Mouse (Mus musculus) MEL (cell line): Measurements from ENCODE around the gene Prss38. TPM values are rescaled to one million over a fixed set of nuclear protein-coding genes. Genes with fewer than 3 reads are reported as not detected.

Experiments used
- DNase-seq: peaks from one replicate; pipeline ENCODE4 v3.0.0; 2011; ENCODE audit warnings: low read depth, low spot score
- H3K27ac ChIP-seq: 2 replicates; pipeline ENCODE4 v1.5.1; 2012; ENCODE audit warnings: low read depth, mild to moderate bottlenecking, control low read depth, low read length, moderate library complexity; ENCODE audit not compliant: control insufficient read depth
- H3K27me3 ChIP-seq, 2 experiments: fragments of 150-350 bp in 1 of 2; sonication (generic) in 1 of 2; 2 replicates each; pipeline ENCODE4 v1.6.1; 2012; ENCODE audit warnings: low read length in 2 of 2, mild to moderate bottlenecking in 2 of 2, improper control_type of control experiment in 1 of 2, moderate library complexity in 1 of 2; ENCODE audit not compliant: insufficient read depth in 2 of 2, control insufficient read depth in 1 of 2
- H3K36me3 ChIP-seq, 2 experiments: 2 replicates each; pipeline ENCODE4 v1.6.1; 2012 to 2014; ENCODE audit warnings: low read length in 2 of 2, improper control_type of control experiment in 1 of 2, inconsistent platforms in 1 of 2, mild to moderate bottlenecking in 1 of 2; ENCODE audit not compliant: insufficient read depth in 2 of 2, control insufficient read depth in 1 of 2
- H3K4me1 ChIP-seq, 2 experiments: fragments of 150-350 bp in 1 of 2; sonication (generic) in 1 of 2; 2 replicates each; pipeline ENCODE4 v1.6.1; 2012; ENCODE audit warnings: low read length in 2 of 2, improper control_type of control experiment in 1 of 2, mild to moderate bottlenecking in 1 of 2; ENCODE audit not compliant: insufficient read depth in 2 of 2, control insufficient read depth in 1 of 2
- H3K4me3 ChIP-seq, 2 experiments: fragments of 150-350 bp in 1 of 2; sonication (generic) in 1 of 2; 2 replicates each; pipeline ENCODE4 v1.5.1; 2012; ENCODE audit warnings: low read depth in 2 of 2, low read length in 2 of 2, mild to moderate bottlenecking in 2 of 2, moderate library complexity in 2 of 2, control low read depth in 1 of 2, improper control_type of control experiment in 1 of 2; ENCODE audit not compliant: control insufficient read depth in 1 of 2, insufficient read depth in 1 of 2
- H3K79me2 ChIP-seq: 2 replicates; pipeline ENCODE4 v1.6.1; 2012; ENCODE audit warnings: mild to moderate bottlenecking, low read length, moderate library complexity; ENCODE audit not compliant: control insufficient read depth, poor library complexity, insufficient read depth
- H3K9ac ChIP-seq: 2 replicates; pipeline ENCODE4 v1.6.1; 2012; ENCODE audit warnings: low read depth, mild to moderate bottlenecking, control low read depth, low read length, moderate library complexity; ENCODE audit not compliant: control insufficient read depth, poor library complexity, severe bottlenecking
- H3K9me3 ChIP-seq: fragments of 150-350 bp; sonication (generic); replicated peaks from 2 replicates; pipeline ENCODE4 v1.6.1; 2012; ENCODE audit warnings: mild to moderate bottlenecking, low read length, improper control_type of control experiment, moderate library complexity; ENCODE audit not compliant: insufficient read depth
- CTCF ChIP-seq, 3 experiments: IDR thresholded peaks in 2 of 3; conservative IDR thresholded peaks in 1 of 3; 2 replicates each; pipeline ENCODE4 v1.5.1; 2011 to 2012; ENCODE audit warnings: low read length in 3 of 3, low read depth in 2 of 3, mild to moderate bottlenecking in 2 of 3, improper control_type of control experiment in 1 of 3, inconsistent platforms in 1 of 3, mixed read lengths in 1 of 3, moderate library complexity in 1 of 3; ENCODE audit not compliant: control insufficient read depth in 1 of 3, insufficient read depth in 1 of 3, poor library complexity in 1 of 3, severe bottlenecking in 1 of 3
- GABPA ChIP-seq: IDR thresholded peaks from 2 replicates; pipeline ENCODE4 v1.6.1; 2012; ENCODE audit warnings: low read depth, mild to moderate bottlenecking, inconsistent platforms, low read length, improper control_type of control experiment, moderate library complexity
- JUND ChIP-seq: IDR thresholded peaks from 2 replicates; pipeline ENCODE4 v1.6.1; 2011; ENCODE audit warnings: low read depth, mild to moderate bottlenecking, improper control_type of control experiment, low read length
- KAT2A ChIP-seq: conservative IDR thresholded peaks from 2 replicates; pipeline ENCODE4 v1.6.1; 2012; ENCODE audit warnings: low read depth, low read length, improper control_type of control experiment, inconsistent platforms
- MAFK ChIP-seq: IDR thresholded peaks from 2 replicates; pipeline ENCODE4 v1.6.1; 2011; ENCODE audit warnings: low read depth, mild to moderate bottlenecking, low read length, improper control_type of control experiment, borderline replicate concordance
- MAZ ChIP-seq: IDR thresholded peaks from 2 replicates; pipeline ENCODE4 v1.6.1; 2012; ENCODE audit warnings: low read depth, mild to moderate bottlenecking, inconsistent platforms, low read length, improper control_type of control experiment
- MXI1 ChIP-seq: IDR thresholded peaks from 2 replicates; pipeline ENCODE4 v1.6.1; 2011; ENCODE audit warnings: mild to moderate bottlenecking, low read depth, low read length, improper control_type of control experiment
- MYC ChIP-seq: IDR thresholded peaks from 2 replicates; pipeline ENCODE4 v1.6.1; 2011; ENCODE audit warnings: low read depth, mild to moderate bottlenecking, low read length, improper control_type of control experiment, moderate library complexity
- NELFE ChIP-seq: IDR thresholded peaks from 2 replicates; pipeline ENCODE4 v1.6.1; 2011; ENCODE audit warnings: low read depth, low read length, improper control_type of control experiment
- NRF1 ChIP-seq: IDR thresholded peaks from 2 replicates; pipeline ENCODE4 v1.6.1; 2014; ENCODE audit warnings: low read depth, mild to moderate bottlenecking, inconsistent platforms, low read length, improper control_type of control experiment, moderate library complexity; ENCODE audit not compliant: poor library complexity, insufficient read depth, severe bottlenecking
- POLR2AphosphoS5 ChIP-seq: IDR thresholded peaks from 2 replicates; pipeline ENCODE4 v1.6.1; 2012; ENCODE audit warnings: low read depth, borderline replicate concordance, mild to moderate bottlenecking, inconsistent platforms, low read length, moderate library complexity, mixed read lengths
- SMC3 ChIP-seq: IDR thresholded peaks from 2 replicates; pipeline ENCODE4 v1.6.1; 2011; ENCODE audit warnings: low read depth, low read length, improper control_type of control experiment
- TAL1 ChIP-seq: IDR thresholded peaks from 2 replicates; pipeline ENCODE4 v1.6.1; 2012; ENCODE audit warnings: mild to moderate bottlenecking, inconsistent platforms, low read length, moderate library complexity, mixed read lengths
- TCF12 ChIP-seq: IDR thresholded peaks from 2 replicates; pipeline ENCODE4 v1.6.1; 2014; ENCODE audit warnings: low read depth, mild to moderate bottlenecking, inconsistent platforms, low read length, improper control_type of control experiment, moderate library complexity
- UBTF ChIP-seq: IDR thresholded peaks from 2 replicates; pipeline ENCODE4 v1.6.1; 2012; ENCODE audit warnings: low read depth, mild to moderate bottlenecking, inconsistent platforms, low read length, improper control_type of control experiment, moderate library complexity, borderline replicate concordance; ENCODE audit not compliant: insufficient read depth
- USF1 ChIP-seq: IDR thresholded peaks from 2 replicates; pipeline ENCODE4 v1.6.1; 2014; ENCODE audit warnings: low read depth, mild to moderate bottlenecking, inconsistent platforms, low read length, improper control_type of control experiment, moderate library complexity
- USF2 ChIP-seq, 2 experiments: IDR thresholded peaks; 2 replicates each; pipeline ENCODE4 v1.6.1; 2011 to 2012; ENCODE audit warnings: improper control_type of control experiment in 2 of 2, low read length in 2 of 2, borderline replicate concordance in 1 of 2, inconsistent platforms in 1 of 2, low read depth in 1 of 2, mild to moderate bottlenecking in 1 of 2; ENCODE audit not compliant: insufficient read depth in 1 of 2
- ZC3H11A ChIP-seq: IDR thresholded peaks from 2 replicates; pipeline ENCODE4 v1.6.1; 2012; ENCODE audit warnings: low read depth, mild to moderate bottlenecking, inconsistent platforms, low read length, improper control_type of control experiment
- ZKSCAN1 ChIP-seq: IDR thresholded peaks from 2 replicates; pipeline ENCODE4 v1.6.1; 2012; ENCODE audit warnings: low read depth, mild to moderate bottlenecking, inconsistent platforms, low read length, improper control_type of control experiment, moderate library complexity
- polyA plus RNA-seq, 2 experiments: library from polyadenylated mRNA; stranded (reverse) in 1 of 2; unstranded in 1 of 2; fragments of >175 nt in 1 of 2; fragments of >200 nt in 1 of 2; gene quantifications; 2 replicates each; pipeline versions ENCODE4 v1.2.1 to v1.2.4; 2012; ENCODE audit warnings: low replicate concordance in 2 of 2, low read depth in 1 of 2; ENCODE audit not compliant: insufficient read length in 2 of 2, insufficient read depth in 1 of 2, missing spikeins in 1 of 2
- total RNA-seq: library from RNA; depleted of rRNA; stranded (reverse); fragments of 300-350 nt; gene quantifications from 2 replicates; pipeline ENCODE4 v1.2.3, GENCODE M21; 2012

Prss38 gene
- total and polyA plus RNA-seq, 3 experiments: not detected

GRCm38 (mm10) chr11:59329616-59330015, 45.8 kb downstream of the Prss38 start:
- Histone ChIP-seq H3K4me1 (no peaks in the 10 kb centered on the region), H3K79me2 (no peaks in the 10 kb centered on the region), H3K9me3 (no peaks in the 10 kb centered on the region), H3K4me3 (no peak overlapping the region), H3K36me3 (no peaks in the 10 kb centered on the region), H3K9ac (no peak overlapping the region), H3K27ac (no peak overlapping the region), H3K27me3 (peaks cover 0 to 4% of the 10 kb centered on the region in 2 experiments; a peak in 3 of 4 replicates)
- TF ChIP-seq JUND: no peak
- no peak for TF ChIP-seq NRF1
- TF ChIP-seq POLR2AphosphoS5: no peak
- TF ChIP-seq USF1: no peak
- TF ChIP-seq ZKSCAN1: no peak
- TF ChIP-seq TCF12: no peak
- no peak for TF ChIP-seq MAFK
- no peak for TF ChIP-seq CTCF (IDR thresholded peaks at IDR 0.05 in 2 of 3, conservative IDR thresholded peaks at IDR 0.05 in 1 of 3; ENCODE audit: control insufficient read depth in 1 of 3, insufficient read depth in 1 of 3, low read depth in 2 of 3, low read length in 3 of 3, poor library complexity in 1 of 3, severe bottlenecking in 1 of 3)
- TF ChIP-seq UBTF: no peak
- no peak for TF ChIP-seq GABPA
- TF ChIP-seq SMC3: no peak
- no peak for TF ChIP-seq MYC
- TF ChIP-seq NELFE: no peak
- TF ChIP-seq MAZ: no peak
- no peak for TF ChIP-seq MXI1
- no peak for TF ChIP-seq ZC3H11A
- no peak for TF ChIP-seq USF2 (IDR thresholded peaks at IDR 0.05; ENCODE audit: borderline replicate concordance in 1 of 2, insufficient read depth in 1 of 2, low read depth in 1 of 2, low read length in 2 of 2)
- DNase-seq: no peak

DNA sequence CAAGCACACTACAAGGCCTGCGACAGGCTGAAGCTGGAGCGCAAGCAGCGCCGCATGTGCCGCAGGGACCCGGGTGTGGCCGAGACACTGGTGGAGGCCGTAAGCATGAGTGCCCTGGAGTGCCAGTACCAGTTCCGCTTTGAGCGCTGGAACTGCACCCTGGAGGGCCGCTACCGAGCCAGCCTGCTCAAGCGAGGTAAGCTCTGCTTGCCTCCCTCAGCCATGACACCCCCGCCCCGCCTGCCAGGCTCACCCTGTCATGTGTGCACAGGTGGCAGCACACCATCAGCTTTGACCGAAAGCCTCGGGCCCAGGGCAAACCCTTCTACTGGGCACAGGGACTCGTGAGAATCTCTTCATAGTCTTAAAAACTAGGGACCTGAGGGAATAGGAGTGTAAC, 47.8 kb downstream of the Prss38 start:
- H3K9ac ChIP-seq: no peak overlapping the region
- H3K9me3 ChIP-seq: no peaks in the 10 kb centered on the region
- H3K4me1 ChIP-seq: no peaks in the 10 kb centered on the region
- no peak overlapping the region for H3K4me3 ChIP-seq
- TF ChIP-seq KAT2A: no peak
- no peak for TF ChIP-seq ZKSCAN1
- no peak for TF ChIP-seq TAL1
- TF ChIP-seq SMC3: no peak
- no peak for TF ChIP-seq MYC
- no peak for TF ChIP-seq USF2 (IDR thresholded peaks at IDR 0.05; ENCODE audit: borderline replicate concordance in 1 of 2, insufficient read depth in 1 of 2, low read depth in 1 of 2, low read length in 2 of 2)
- TF ChIP-seq UBTF: no peak
- no peak for TF ChIP-seq JUND
- H3K79me2 ChIP-seq: no peaks in the 10 kb centered on the region
- H3K36me3 ChIP-seq: no peaks in the 10 kb centered on the region
- peaks cover 0 to 5% of the 10 kb centered on the region in 2 experiments; a peak in 3 of 4 replicates for H3K27me3 ChIP-seq
- no peak for DNase-seq
- H3K27ac ChIP-seq: no peak overlapping the region
